Mouse (Mus musculus) forebrain, embryonic 12.5 days (tissue): ENCODE results near the gene Smoc1. TPM values are rescaled to one million over a fixed set of nuclear protein-coding genes. Genes with fewer than 3 reads are reported as not detected.

Experiments used
- ATAC-seq: fragments of 200-750 bp; cut with Nextera tagmentation; 2 replicates; pipeline ENCODE4 v1.8.0; 2017; ENCODE audit warnings: moderate TSS enrichment; ENCODE audit not compliant: low FRiP score
- H3K27ac ChIP-seq: fragments of 300-500 bp; sonication (generic); 2 replicates; pipeline ENCODE4 v1.5.1; 2016; ENCODE audit warnings: mild to moderate bottlenecking
- H3K27me3 ChIP-seq: fragments of 300-500 bp; sonication (generic); 2 replicates; pipeline ENCODE4 v1.6.1; 2016; ENCODE audit warnings: mild to moderate bottlenecking
- H3K36me3 ChIP-seq: fragments of 300-500 bp; sonication (generic); replicated peaks from 2 replicates; pipeline ENCODE4 v1.6.1; 2016; ENCODE audit warnings: mild to moderate bottlenecking
- H3K4me1 ChIP-seq: fragments of 300-500 bp; sonication (generic); 2 replicates; pipeline ENCODE4 v1.6.1; 2016
- H3K4me2 ChIP-seq: fragments of 300-500 bp; sonication (generic); 2 replicates; pipeline ENCODE4 v1.6.1; 2016; ENCODE audit warnings: mild to moderate bottlenecking, moderate library complexity
- H3K4me3 ChIP-seq: fragments of 300-500 bp; sonication (generic); replicated peaks from 2 replicates; pipeline ENCODE4 v1.5.1; 2016; ENCODE audit warnings: mild to moderate bottlenecking
- H3K9ac ChIP-seq: fragments of 300-500 bp; sonication (generic); 2 replicates; pipeline ENCODE4 v1.6.1; 2016; ENCODE audit warnings: mild to moderate bottlenecking
- H3K9me3 ChIP-seq: fragments of 300-500 bp; sonication (generic); 2 replicates; pipeline ENCODE4 v1.6.1; 2016
- WGBS: fragments of 180-500 bp; shearing (Covaris S2); methylation state at CpG from one replicate; pipeline ENCODE4 v1.1.7; 2016; 5-methylcytosine and 5-hydroxymethylcytosine counted together
- polyA plus RNA-seq: library from polyadenylated mRNA; unstranded; fragments of >200 nt; fragmentation: Nextera tagmentation; extraction: Ambion mirVana; gene quantifications from 2 replicates; pipeline ENCODE4 v1.2.1, GENCODE M21; 2016

Smoc1 gene
- polyA plus RNA-seq, 1 experiment from 2014 or later: 7.3 TPM

DNA sequence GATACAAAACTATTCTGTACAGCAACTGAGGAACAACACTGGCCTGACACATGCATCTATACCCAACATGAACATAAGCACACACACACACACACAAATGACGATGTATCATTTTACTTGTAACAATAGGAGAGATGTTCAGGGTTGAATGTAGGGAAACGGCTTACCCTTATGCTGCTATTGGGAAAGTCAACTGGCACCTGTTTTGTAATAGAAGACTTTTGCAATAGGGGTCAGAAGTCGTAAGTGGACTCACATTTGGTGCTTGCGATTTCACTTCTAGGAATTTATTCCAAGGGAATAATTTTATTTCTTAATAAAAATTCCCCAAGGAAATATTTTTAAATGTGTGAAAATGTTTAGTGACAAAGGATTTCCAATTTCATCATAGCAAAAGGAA, 85.7 kb downstream of the Smoc1 start:
- WGBS: 91% methylated on average over 4 of the region's 4 CpGs
- H3K36me3 ChIP-seq: no peaks in the 10 kb centered on the region
- no peaks in the 10 kb centered on the region for H3K27me3 ChIP-seq
- H3K9ac ChIP-seq: no peak overlapping the region
- no peak overlapping the region for H3K4me2 ChIP-seq
- ATAC-seq: no peak
- no peak overlapping the region for H3K27ac ChIP-seq
- no peaks in the 10 kb centered on the region for H3K9me3 ChIP-seq
- H3K4me3 ChIP-seq: no peak overlapping the region
- peaks cover 14% of the 10 kb centered on the region; the same call in 1 of the 2 replicates for H3K4me1 ChIP-seq

DNA sequence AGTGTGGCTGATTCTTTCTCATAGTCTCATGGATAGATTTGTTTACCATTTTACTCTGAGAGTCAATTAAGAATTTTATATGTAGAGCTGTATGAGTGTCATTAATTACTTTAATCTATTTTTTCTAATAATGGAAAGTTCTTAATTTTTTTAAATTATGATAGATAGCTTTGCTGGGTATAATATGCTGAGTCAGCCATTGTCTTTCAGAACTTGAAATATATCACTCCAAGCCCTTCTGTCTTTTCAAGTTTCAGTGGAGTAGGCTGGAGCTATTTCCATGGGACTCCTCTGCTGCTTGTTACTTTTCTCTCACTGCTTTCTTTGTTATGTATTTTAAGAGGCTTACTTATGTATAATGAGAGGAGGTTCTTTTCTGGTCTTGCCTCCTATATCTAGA, 93.7 kb downstream of the Smoc1 start:
- Histone ChIP-seq H3K4me3 (no peak overlapping the region), H3K27ac (no peak overlapping the region), H3K4me2 (no peak overlapping the region), H3K9ac (no peak overlapping the region), H3K9me3 (no peaks in the 10 kb centered on the region), H3K4me1 (no peaks in the 10 kb centered on the region), H3K36me3 (no peaks in the 10 kb centered on the region), H3K27me3 (no peaks in the 10 kb centered on the region)
- ATAC-seq: no peak

DNA sequence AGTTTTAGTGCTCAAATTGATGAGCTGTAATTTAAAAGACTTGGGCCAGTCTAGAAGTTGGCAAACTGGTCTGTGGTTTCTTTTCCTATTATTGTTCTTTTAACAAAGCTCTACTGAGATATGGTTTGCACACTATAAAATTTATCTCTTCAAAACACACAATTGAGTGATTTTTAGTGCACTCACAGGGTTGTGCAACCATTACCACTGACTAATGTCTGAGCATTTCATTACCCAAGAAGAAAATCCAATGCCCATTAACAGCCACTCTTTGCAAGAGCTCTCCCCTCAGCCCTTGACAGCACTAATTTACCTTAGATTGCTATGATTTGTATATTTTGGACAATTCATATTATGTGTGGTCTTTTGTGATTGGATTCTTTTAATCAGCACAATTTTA, 97.2 kb downstream of the Smoc1 start:
- Histone ChIP-seq H3K4me2 (no peak overlapping the region), H3K27me3 (no peaks in the 10 kb centered on the region), H3K9ac (no peak overlapping the region), H3K36me3 (no peaks in the 10 kb centered on the region), H3K9me3 (no peaks in the 10 kb centered on the region), H3K4me3 (no peak overlapping the region), H3K27ac (no peak overlapping the region), H3K4me1 (no peaks in the 10 kb centered on the region)
- ATAC-seq: no peak

DNA sequence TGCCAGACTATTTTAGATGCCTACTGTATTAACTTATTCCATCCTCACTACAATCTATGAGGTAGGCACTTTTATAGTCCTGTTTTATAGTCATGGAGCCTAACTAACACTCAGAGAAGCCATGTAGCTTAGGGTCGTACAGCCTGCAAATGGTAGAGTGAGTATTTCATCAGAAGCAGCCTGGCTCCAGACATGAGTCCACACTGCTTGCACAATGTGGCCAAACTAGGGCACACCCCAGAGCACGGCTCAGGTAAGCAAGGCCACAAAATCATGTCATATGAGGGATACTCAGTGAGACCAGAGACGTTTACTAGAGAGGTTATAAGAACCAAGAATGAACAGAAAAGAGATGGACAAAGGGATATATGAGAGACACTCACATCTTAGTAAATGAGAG, 100.2 kb downstream of the Smoc1 start:
- Histone ChIP-seq H3K9ac (no peak overlapping the region), H3K4me3 (no peak overlapping the region), H3K36me3 (no peaks in the 10 kb centered on the region), H3K4me1 (no peaks in the 10 kb centered on the region), H3K27ac (no peak overlapping the region), H3K4me2 (no peak overlapping the region), H3K9me3 (no peaks in the 10 kb centered on the region), H3K27me3 (no peaks in the 10 kb centered on the region)
- no peak for ATAC-seq
- WGBS: 95% methylated on average over 3 of the region's 3 CpGs

DNA sequence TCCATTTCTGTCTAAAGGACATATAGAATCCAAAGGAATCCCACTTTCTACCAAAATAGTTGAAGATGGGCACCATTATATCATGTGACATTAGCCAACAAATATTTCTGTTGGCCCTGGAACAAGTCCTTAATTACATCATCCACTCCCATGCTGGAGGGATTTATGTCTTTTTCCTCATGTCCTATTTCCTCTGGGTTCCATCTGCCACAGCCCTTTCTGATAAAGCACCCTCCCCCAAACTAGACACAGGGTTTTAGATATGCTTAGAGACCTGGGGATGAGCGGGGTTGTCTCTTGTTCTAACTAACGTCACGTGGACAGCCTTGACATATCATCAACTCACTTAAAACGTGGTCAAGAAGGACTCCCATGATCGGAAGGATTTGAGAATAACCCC, 102.1 kb downstream of the Smoc1 start:
- no peaks in the 10 kb centered on the region; the same call in 1 of the 2 replicates for H3K4me1 ChIP-seq
- no peaks in the 10 kb centered on the region for H3K27me3 ChIP-seq
- H3K4me2 ChIP-seq: no peak overlapping the region
- no peak for ATAC-seq
- no peaks in the 10 kb centered on the region for H3K9me3 ChIP-seq
- no peak overlapping the region for H3K9ac ChIP-seq
- no peak overlapping the region for H3K4me3 ChIP-seq
- no peaks in the 10 kb centered on the region for H3K36me3 ChIP-seq
- WGBS: 92% methylated on average over 5 of the region's 5 CpGs
- H3K27ac ChIP-seq: no peak overlapping the region

DNA sequence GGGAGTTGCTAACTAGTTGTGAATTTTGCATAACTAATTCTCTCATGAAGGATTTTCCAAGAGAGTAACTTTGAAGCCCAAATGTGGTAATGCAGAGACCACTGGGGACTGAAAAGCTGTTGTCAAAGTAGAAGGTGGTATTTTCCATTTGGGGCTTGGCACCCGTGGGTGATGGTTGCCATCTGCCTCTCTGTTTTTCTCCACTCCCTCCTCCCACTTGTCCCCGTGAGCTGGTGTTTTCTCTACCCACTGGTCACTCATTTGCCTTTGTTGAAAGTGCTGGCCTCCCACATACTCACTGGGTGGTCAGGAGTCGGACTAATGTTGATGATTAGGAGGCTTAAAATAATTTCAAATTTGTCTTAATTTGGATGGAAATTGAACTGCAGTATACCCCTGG, 104.1 kb downstream of the Smoc1 start:
- ATAC-seq: no peak

DNA sequence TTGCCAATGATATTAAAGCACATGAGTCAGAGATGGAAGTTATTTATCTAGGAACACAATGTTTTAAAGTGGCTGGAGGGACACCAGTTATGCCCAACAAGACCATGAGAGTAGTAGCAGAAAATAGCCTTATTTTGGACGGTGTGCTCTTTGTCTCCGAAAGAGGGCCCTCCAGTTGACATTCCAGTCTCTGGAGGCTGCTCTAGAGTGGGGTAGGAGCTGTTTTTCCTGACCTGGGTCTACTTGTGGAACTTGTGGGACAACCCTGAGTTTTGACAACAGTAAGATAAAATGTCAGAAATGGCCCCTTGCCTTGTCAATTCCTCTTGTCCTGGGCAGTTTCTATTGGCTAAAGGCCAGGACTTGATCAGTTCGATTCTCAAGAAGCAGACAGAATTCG, 104.5 kb downstream of the Smoc1 start:
- ATAC-seq: no peak
- no peak overlapping the region for H3K27ac ChIP-seq
- no peak overlapping the region for H3K9ac ChIP-seq
- no peaks in the 10 kb centered on the region for H3K27me3 ChIP-seq
- H3K4me3 ChIP-seq: no peak overlapping the region
- H3K36me3 ChIP-seq: no peaks in the 10 kb centered on the region
- no peak overlapping the region for H3K4me2 ChIP-seq
- WGBS: 80% methylated on average over 4 of the region's 4 CpGs
- H3K4me1 ChIP-seq: no peaks in the 10 kb centered on the region; the same call in 1 of the 2 replicates
- H3K9me3 ChIP-seq: no peaks in the 10 kb centered on the region

More for the DNA sequence above, 104.1 kb downstream of the Smoc1 start:
- no peaks in the 10 kb centered on the region; the same call in 1 of the 2 replicates for H3K4me1 ChIP-seq
- no peaks in the 10 kb centered on the region for H3K36me3 ChIP-seq
- no peak overlapping the region for H3K4me3 ChIP-seq
- H3K9me3 ChIP-seq: no peaks in the 10 kb centered on the region
- no peak overlapping the region for H3K27ac ChIP-seq
- H3K27me3 ChIP-seq: no peaks in the 10 kb centered on the region
- H3K4me2 ChIP-seq: no peak overlapping the region
- no peak overlapping the region for H3K9ac ChIP-seq
- 59% methylated on average over 3 of the region's 3 CpGs for WGBS

DNA sequence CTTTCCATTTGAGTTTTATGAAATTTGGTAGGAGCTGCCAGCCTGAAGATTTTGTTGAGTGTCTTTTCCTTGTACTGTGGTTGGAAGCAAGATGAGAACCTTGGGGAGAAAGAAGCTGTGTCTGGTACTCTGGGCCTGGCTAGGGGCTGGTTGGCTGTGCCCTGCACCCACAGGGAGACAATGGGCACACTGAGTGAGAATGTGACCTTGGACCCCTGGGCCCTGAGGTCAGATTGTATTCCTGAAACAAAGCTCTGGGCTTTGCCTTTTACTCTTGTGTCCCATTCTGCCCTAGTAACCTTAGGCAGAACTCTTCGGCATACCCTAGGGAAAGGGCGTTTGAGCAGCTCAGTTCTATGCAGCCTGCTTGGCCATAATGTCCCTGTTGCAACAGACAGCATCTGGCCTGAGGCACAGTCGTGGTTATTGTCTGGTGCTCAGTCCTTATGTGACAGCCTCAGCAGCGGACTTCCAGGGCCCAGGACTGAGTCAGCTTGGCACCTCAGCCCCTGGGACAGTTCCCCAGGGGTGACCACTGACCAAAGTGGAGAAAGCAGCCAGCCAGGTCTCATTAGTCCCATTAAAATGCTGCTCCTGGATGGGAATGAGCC, 106.6 kb downstream of the Smoc1 start:
- no peak overlapping the region for H3K27ac ChIP-seq
- no peak overlapping the region for H3K4me2 ChIP-seq
- H3K4me1 ChIP-seq: no peaks in the 10 kb centered on the region; the same call in 1 of the 2 replicates
- no peak overlapping the region for H3K9ac ChIP-seq
- H3K36me3 ChIP-seq: no peaks in the 10 kb centered on the region
- WGBS: 51% methylated on average over 4 of the region's 4 CpGs
- H3K9me3 ChIP-seq: no peaks in the 10 kb centered on the region
- no peak overlapping the region for H3K4me3 ChIP-seq
- no peaks in the 10 kb centered on the region for H3K27me3 ChIP-seq
- no peak for ATAC-seq

DNA sequence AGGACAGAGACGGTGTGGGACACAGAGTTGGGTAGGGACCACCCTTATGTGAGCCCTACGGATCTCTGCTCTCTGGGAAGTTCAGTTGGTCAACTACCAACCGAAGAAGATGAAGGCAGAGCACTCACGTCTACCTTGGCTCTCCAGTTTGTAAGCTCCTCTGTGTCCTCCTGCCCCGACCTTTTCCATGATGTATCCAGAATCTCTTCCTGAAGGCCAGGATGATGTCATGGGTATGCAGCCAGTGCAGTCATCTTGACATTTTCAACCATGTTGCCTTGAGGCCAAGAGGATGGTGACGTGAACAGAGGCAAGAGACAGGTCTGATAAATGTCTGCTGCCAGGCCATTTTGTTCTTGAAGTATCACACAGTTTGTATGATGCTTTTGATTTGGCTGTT, 111.6 kb downstream of the Smoc1 start:
- ATAC-seq: no peak
- no peak overlapping the region for H3K27ac ChIP-seq
- H3K4me3 ChIP-seq: no peak overlapping the region
- peaks cover 16% of the 10 kb centered on the region for H3K4me1 ChIP-seq
- no peaks in the 10 kb centered on the region for H3K36me3 ChIP-seq
- H3K4me2 ChIP-seq: no peak overlapping the region
- H3K9me3 ChIP-seq: no peaks in the 10 kb centered on the region
- H3K27me3 ChIP-seq: peaks cover 15% of the 10 kb centered on the region; the same call in 1 of the 2 replicates
- 92% methylated on average over 6 of the region's 6 CpGs for WGBS
- H3K9ac ChIP-seq: no peak overlapping the region

DNA sequence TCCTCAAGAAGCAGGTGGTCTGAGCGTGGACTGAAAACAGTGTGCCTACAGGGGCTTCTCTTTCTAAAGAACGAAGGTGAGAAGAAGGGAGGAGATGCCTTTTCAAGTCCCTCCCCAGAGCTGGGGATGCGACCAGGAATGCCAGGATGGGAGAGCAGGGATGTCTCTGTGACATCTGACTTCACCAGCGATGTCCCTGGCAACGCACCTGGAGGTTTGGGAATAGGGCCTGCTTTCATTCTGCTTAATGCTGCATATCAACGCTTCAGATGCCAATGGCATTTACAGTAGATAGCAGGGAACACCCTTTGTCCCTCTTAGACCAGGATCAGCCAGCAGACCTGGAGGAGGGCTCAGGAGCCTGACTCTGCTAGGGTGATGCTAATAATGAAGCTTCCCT, 112.9 kb downstream of the Smoc1 start:
- peaks cover 20% of the 10 kb centered on the region for H3K4me1 ChIP-seq
- H3K27me3 ChIP-seq: peaks cover 15% of the 10 kb centered on the region; the same call in 1 of the 2 replicates
- 94% methylated on average over 6 of the region's 6 CpGs for WGBS
- H3K27ac ChIP-seq: no peak overlapping the region
- H3K4me3 ChIP-seq: no peak overlapping the region
- H3K9me3 ChIP-seq: no peaks in the 10 kb centered on the region
- no peak for ATAC-seq
- no peaks in the 10 kb centered on the region for H3K36me3 ChIP-seq
- no peak overlapping the region for H3K4me2 ChIP-seq
- H3K9ac ChIP-seq: no peak overlapping the region

DNA sequence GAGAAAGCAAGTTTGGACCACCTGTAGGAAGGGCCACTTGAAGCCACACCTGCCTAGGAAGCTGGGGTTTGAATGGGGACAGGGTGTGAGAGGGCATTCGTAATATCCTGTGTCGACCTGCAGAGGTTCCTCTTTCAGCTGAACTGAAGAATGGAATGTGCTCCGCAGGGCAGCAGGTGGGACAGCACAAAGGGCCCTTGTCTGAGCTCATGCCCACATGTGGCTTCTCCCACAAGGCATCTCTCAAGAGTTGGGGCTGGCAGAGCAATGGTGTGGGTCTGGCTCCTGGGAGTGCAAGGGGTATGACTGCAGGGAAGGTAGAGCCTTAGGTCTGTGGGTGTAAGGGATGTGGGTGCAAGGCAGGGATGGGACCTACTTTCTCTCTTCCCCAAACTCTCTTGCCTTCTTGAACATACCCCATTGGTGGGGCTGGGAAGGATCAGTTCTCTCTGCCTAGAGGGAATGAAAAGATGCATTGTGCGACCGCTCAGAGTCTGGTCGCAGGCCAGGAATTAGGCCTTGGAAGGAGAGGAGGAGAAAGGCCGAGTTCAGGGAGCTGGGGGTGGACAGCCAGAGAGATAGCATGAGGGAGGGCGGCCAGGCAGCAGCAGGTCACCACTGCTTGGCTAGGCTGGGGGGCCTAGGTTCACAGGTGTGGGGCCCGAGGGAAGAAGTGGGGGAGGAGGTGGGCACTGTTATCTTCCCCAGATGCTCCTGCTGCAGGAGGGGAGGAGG, 114.2 kb downstream of the Smoc1 start:
- 23% methylated on average over 9 of the region's 9 CpGs for WGBS
- Histone ChIP-seq H3K4me2 (no peak overlapping the region), H3K36me3 (no peaks in the 10 kb centered on the region), H3K4me3 (no peak overlapping the region), H3K27ac (no peak overlapping the region), H3K4me1 (peaks cover 23% of the 10 kb centered on the region), H3K27me3 (peaks cover 15% of the 10 kb centered on the region; the same call in 1 of the 2 replicates), H3K9ac (no peak overlapping the region), H3K9me3 (no peaks in the 10 kb centered on the region)
- ATAC-seq: peak; percentile 57

DNA sequence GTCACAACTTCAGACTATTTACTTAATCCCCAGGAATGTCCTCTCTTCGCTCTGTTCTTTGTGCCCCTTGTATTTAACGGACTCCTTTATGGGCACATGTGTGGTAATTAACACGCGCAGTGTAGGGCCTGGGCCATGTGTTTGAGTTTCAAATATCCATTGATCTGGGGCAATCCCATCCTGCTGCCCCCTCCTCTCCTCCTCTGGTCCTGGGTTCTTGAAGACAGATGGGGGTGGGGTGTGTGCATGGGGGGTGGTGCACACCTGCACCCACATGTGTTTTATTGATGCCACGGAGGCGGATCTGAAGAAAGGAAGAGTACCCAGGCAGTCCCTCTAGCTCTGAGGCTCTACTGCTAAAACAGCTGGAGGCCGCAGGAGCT, 114.7 kb downstream of the Smoc1 start:
- 10% methylated on average over 7 of the region's 7 CpGs for WGBS
- Histone ChIP-seq H3K4me1 (peaks cover 28% of the 10 kb centered on the region), H3K9me3 (no peaks in the 10 kb centered on the region), H3K4me3 (no peak overlapping the region), H3K36me3 (no peaks in the 10 kb centered on the region), H3K4me2 (no peak overlapping the region), H3K27ac (no peak overlapping the region), H3K27me3 (peaks cover 15% of the 10 kb centered on the region; the same call in 1 of the 2 replicates), H3K9ac (no peak overlapping the region)
- ATAC-seq: peak; percentile 51

DNA sequence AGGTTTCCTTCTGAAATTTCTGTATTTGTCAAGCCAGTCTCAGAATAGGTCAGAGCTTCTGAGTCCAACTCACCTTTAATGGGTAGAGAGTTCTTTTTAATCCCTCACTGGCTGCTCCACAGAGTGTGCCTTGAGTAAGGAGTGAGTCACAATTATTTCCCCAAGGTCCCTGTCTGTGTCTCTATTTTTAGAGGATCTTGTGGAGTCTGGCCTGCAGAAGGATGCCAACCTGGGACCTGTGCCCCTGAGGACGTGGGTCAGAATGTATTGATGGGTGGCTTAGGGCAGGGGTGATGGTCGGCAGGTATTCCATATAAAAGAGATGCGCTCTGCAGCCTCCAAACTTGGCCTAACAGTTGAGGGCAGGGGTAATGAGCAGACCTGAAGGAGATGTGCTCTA, 115.6 kb downstream of the Smoc1 start:
- H3K9me3 ChIP-seq: no peaks in the 10 kb centered on the region
- peaks cover 35% of the 10 kb centered on the region for H3K4me1 ChIP-seq
- no peak overlapping the region for H3K4me3 ChIP-seq
- peaks cover 15% of the 10 kb centered on the region; the same call in 1 of the 2 replicates for H3K27me3 ChIP-seq
- no peak for ATAC-seq
- H3K27ac ChIP-seq: no peak overlapping the region
- no peaks in the 10 kb centered on the region for H3K36me3 ChIP-seq
- H3K4me2 ChIP-seq: no peak overlapping the region
- no peak overlapping the region for H3K9ac ChIP-seq
- WGBS: 84% methylated on average over 3 of the region's 3 CpGs
